Mouse (Mus musculus) limb, embryonic 13.5 days (tissue): ENCODE results near the gene Slc7a1. TPM values are rescaled to one million over a fixed set of nuclear protein-coding genes. Genes with fewer than 3 reads are reported as not detected.

ENCODE experiments used
- polyA plus RNA-seq: library from polyadenylated mRNA; unstranded; fragments of >200 nt; fragmentation: Nextera tagmentation; extraction: Ambion mirVana; gene quantifications from 2 replicates; pipeline ENCODE4 v1.2.1, GENCODE M21; 2015

Slc7a1 gene
- polyA plus RNA-seq, 1 experiment from 2014 or later = 14.9 TPM

Other genes with a start within 250 kb of the Slc7a1 start
- gene Ubl3, start 152.9 kb upstream of the Slc7a1 start, polyA plus RNA-seq = 68.1 and 69.7 TPM in 2 replicates